In the genomic region with DNA sequence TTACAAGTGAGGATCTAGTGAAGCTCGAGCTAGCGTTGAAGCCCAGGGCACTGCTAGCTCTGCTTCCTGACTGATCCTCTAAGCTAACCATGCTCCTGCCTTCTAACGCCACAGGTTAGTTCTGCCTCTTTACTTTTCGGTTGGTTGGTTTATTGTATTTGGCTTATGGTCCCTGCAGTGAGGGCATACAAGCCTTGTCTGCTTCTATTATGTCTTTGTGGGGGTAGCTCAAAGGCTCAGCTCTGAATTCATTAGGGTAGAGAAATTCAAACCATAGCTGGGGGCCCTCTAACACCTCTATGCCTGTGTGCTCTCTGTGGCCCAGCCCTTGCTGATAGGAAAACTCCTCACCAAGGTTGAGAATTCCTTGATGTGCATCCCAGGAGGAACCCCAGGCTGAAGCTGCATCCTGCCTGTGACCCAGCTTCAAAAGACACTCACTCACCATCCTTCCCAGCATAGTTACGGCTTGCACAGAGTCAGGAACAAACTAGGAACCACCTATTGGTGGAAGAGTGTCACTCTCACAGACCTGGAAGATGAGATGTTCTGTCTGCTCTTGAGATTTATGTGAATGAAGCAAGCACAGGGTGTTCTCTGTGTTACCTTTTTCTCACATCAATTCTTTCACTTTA, we compare ENCODE assay signal across 25 mouse cellular contexts.
DNase-seq lines count a peak whose midpoint lies in the region; ATAC-seq and TF ChIP-seq lines count a peak whose summit lies in the region.
"Had no signal": no experiment of that assay in that cellular context is flagged by ENCODE, and none has a peak within 500 bp of the region (broad histone marks: within the 10 kb centered on the region; RNA-seq: fewer than 3 reads in every experiment).

No protein-coding gene starts in this region.

- intact Hi-C loops in gastrocnemius, adult 2 months (cut with DNase I) = no loop called here
- intact Hi-C loops in heart, postnatal 10 days (cut with DNase I) = no loop called here

- no peaks in the 10 kb centered on the region for H3K36me3 ChIP-seq in heart, postnatal 0 days (replicated peaks; ENCODE audit: control insufficient read depth, insufficient read depth, low read length)
- no peaks in the 10 kb centered on the region for H3K36me3 ChIP-seq in midbrain, postnatal 0 days (ENCODE audit: insufficient read depth, low read length)
- no peaks in the 10 kb centered on the region for H3K36me3 ChIP-seq in midbrain, embryonic 13.5 days
- H3K36me3 ChIP-seq in stomach, postnatal 0 days (ENCODE audit: control insufficient read depth, insufficient read depth, low read length) = no peaks in the 10 kb centered on the region
- H3K36me3 ChIP-seq: embryonic facial prominence, embryonic 12.5 days; G1E; heart, embryonic 10.5 days; limb, embryonic 10.5 days; liver, embryonic 15.5 days had no signal

- no peak overlapping the region for H3K4me2 ChIP-seq in heart, postnatal 0 days (ENCODE audit: low read depth, low read length)
- no peak overlapping the region for H3K4me2 ChIP-seq in midbrain, postnatal 0 days (ENCODE audit: low read depth, low read length, poor library complexity, severe bottlenecking)
- no peak overlapping the region for H3K4me2 ChIP-seq in midbrain, embryonic 13.5 days (replicated peaks)
- H3K4me2 ChIP-seq in stomach, postnatal 0 days (replicated peaks; ENCODE audit: low read depth) = no peak overlapping the region
- H3K4me2 ChIP-seq: embryonic facial prominence, embryonic 12.5 days; liver, embryonic 15.5 days had no signal

- DNase-seq in gastrocnemius, adult 2 months = no peak
- no peak for DNase-seq in gastrocnemius, postnatal 10 days
- DNase-seq in heart, postnatal 0 days (ENCODE audit: low spot score) = no peak
- no peak for DNase-seq in heart, postnatal 10 days
- no peak for DNase-seq in midbrain, postnatal 0 days (ENCODE audit: low spot score)
- DNase-seq in stomach, postnatal 0 days (ENCODE audit: low spot score) = no peak
- no peak for DNase-seq in thymus, postnatal 10 days (ENCODE audit: low spot score in 2 of 2)
- DNase-seq: adrenal gland, postnatal 36 days; cerebellum, adult 11-12 months; cerebellum, postnatal 14 days; gastrocnemius, postnatal 36 days; kidney, postnatal 25 days; liver had no signal

- TF ChIP-seq EP300 in heart, postnatal 0 days (IDR thresholded peaks at IDR 0.05; ENCODE audit: low read depth) = no peak
- no peak for TF ChIP-seq EP300 in stomach, postnatal 0 days (optimal IDR thresholded peaks at IDR 0.05)

- ATAC-seq in heart, postnatal 0 days (ENCODE audit: insufficient read depth, low read depth) = 0 out of 2 replicates have a peak, but pooled peaks have one; percentile 4
- ATAC-seq in midbrain, postnatal 0 days (ENCODE audit: low FRiP score) = no peak
- ATAC-seq in midbrain, embryonic 13.5 days = no peak
- ATAC-seq in stomach, postnatal 0 days (ENCODE audit: low FRiP score, low TSS enrichment) = no peak
- ATAC-seq: forebrain, embryonic 14.5 days; hindbrain, postnatal 0 days; intestine, embryonic 16.5 days; midbrain, embryonic 16.5 days; Patski had no signal

- TF ChIP-seq CTCF in gastrocnemius, adult 2 months (IDR thresholded peaks at IDR 0.05) = no peak
- TF ChIP-seq CTCF in heart, postnatal 0 days (IDR thresholded peaks at IDR 0.05; ENCODE audit: low read depth) = no peak
- 0 out of 2 replicates have a peak, but pooled peaks have one; percentile 10 for TF ChIP-seq CTCF in midbrain, postnatal 0 days (IDR thresholded peaks at IDR 0.05)
- no peak for TF ChIP-seq CTCF in stomach, postnatal 0 days (IDR thresholded peaks at IDR 0.05; ENCODE audit: low read depth)

- H3K27me3 ChIP-seq in heart, postnatal 0 days (ENCODE audit: control insufficient read depth, insufficient read depth, low read length) = no peaks in the 10 kb centered on the region
- no peaks in the 10 kb centered on the region for H3K27me3 ChIP-seq in midbrain, postnatal 0 days (ENCODE audit: insufficient read depth, low read length)
- no peaks in the 10 kb centered on the region for H3K27me3 ChIP-seq in midbrain, embryonic 13.5 days
- no peaks in the 10 kb centered on the region for H3K27me3 ChIP-seq in stomach, postnatal 0 days (ENCODE audit: control insufficient read depth, insufficient read depth, low read length)
- H3K27me3 ChIP-seq: embryonic facial prominence, embryonic 12.5 days; liver, embryonic 15.5 days; megakaryocyte, embryonic 14.5 days; Patski had no signal

- H3K27ac ChIP-seq in gastrocnemius, adult 2 months = peak overlapping the region; percentile 17
- H3K27ac ChIP-seq in heart, postnatal 0 days (ENCODE audit: low read depth) = peak overlapping the region; percentile 64
- no peak overlapping the region for H3K27ac ChIP-seq in midbrain, postnatal 0 days (ENCODE audit: low read depth, low read length)
- no peak overlapping the region for H3K27ac ChIP-seq in midbrain, embryonic 13.5 days
- H3K27ac ChIP-seq in stomach, postnatal 0 days (replicated peaks) = peak overlapping the region; percentile 78
- H3K27ac ChIP-seq: embryonic facial prominence, embryonic 12.5 days; heart, embryonic 10.5 days; hindbrain, postnatal 0 days; limb, embryonic 10.5 days; liver, embryonic 15.5 days had no signal

- H3K4me1 ChIP-seq in heart, postnatal 0 days (ENCODE audit: control insufficient read depth, insufficient read depth) = no peaks in the 10 kb centered on the region
- no peaks in the 10 kb centered on the region for H3K4me1 ChIP-seq in midbrain, postnatal 0 days (ENCODE audit: insufficient read depth, low read length)
- peaks cover 5% of the 10 kb centered on the region for H3K4me1 ChIP-seq in midbrain, embryonic 13.5 days (replicated peaks)
- H3K4me1 ChIP-seq in stomach, postnatal 0 days (replicated peaks; ENCODE audit: control insufficient read depth, insufficient read depth) = no peaks in the 10 kb centered on the region
- H3K4me1 ChIP-seq: embryonic facial prominence, embryonic 12.5 days; heart, embryonic 10.5 days; limb, embryonic 10.5 days; liver, embryonic 15.5 days; megakaryocyte, embryonic 14.5 days had no signal

- peaks cover 3% of the 10 kb centered on the region; the same call in 1 of the 2 replicates for H3K9me3 ChIP-seq in heart, postnatal 0 days (replicated peaks; ENCODE audit: control insufficient read depth, low read length)
- H3K9me3 ChIP-seq in midbrain, postnatal 0 days (ENCODE audit: low read length) = no peaks in the 10 kb centered on the region
- no peaks in the 10 kb centered on the region for H3K9me3 ChIP-seq in midbrain, embryonic 13.5 days
- H3K9me3 ChIP-seq in stomach, postnatal 0 days (ENCODE audit: control insufficient read depth, low read length) = no peaks in the 10 kb centered on the region
- H3K9me3 ChIP-seq: embryonic facial prominence, embryonic 12.5 days; heart, embryonic 10.5 days; limb, embryonic 10.5 days; liver, embryonic 15.5 days had no signal

- no peak overlapping the region for H3K4me3 ChIP-seq in gastrocnemius, adult 2 months
- H3K4me3 ChIP-seq in heart, postnatal 0 days (ENCODE audit: low read depth, low read length) = no peak overlapping the region
- no peak overlapping the region for H3K4me3 ChIP-seq in midbrain, postnatal 0 days (ENCODE audit: low read depth, low read length)
- no peak overlapping the region for H3K4me3 ChIP-seq in midbrain, embryonic 13.5 days (replicated peaks)
- no peak overlapping the region for H3K4me3 ChIP-seq in stomach, postnatal 0 days (ENCODE audit: low read depth, low read length)
- H3K4me3 ChIP-seq: embryonic facial prominence, embryonic 12.5 days; heart, embryonic 10.5 days; limb, embryonic 10.5 days; liver, embryonic 15.5 days had no signal

- WGBS in heart, postnatal 0 days = 59% methylated on average over 5 of the region's 5 CpGs
- WGBS in midbrain, postnatal 0 days = 38% methylated on average over 5 of the region's 5 CpGs
- WGBS in midbrain, embryonic 13.5 days = 38% methylated on average over 5 of the region's 5 CpGs
- WGBS in stomach, postnatal 0 days = 63% methylated on average over 5 of the region's 5 CpGs

- H3K9ac ChIP-seq in heart, postnatal 0 days (replicated peaks; ENCODE audit: low read depth, low read length) = no peak overlapping the region
- H3K9ac ChIP-seq in midbrain, postnatal 0 days (replicated peaks; ENCODE audit: low read length, poor library complexity, severe bottlenecking) = no peak overlapping the region
- H3K9ac ChIP-seq in midbrain, embryonic 13.5 days (replicated peaks) = no peak overlapping the region
- H3K9ac ChIP-seq in stomach, postnatal 0 days (ENCODE audit: low read length) = no peak overlapping the region
- H3K9ac ChIP-seq: embryonic facial prominence, embryonic 12.5 days; liver, embryonic 15.5 days had no signal

Comparison
In these comparisons a context has a peak if more than half of its experiments do, and no peak if none do; other contexts are left out.
1. H3K27ac ChIP-seq: peak in gastrocnemius, adult 2 months (single experiment), heart, postnatal 0 days (single experiment) and stomach, postnatal 0 days (single experiment); none in midbrain, postnatal 0 days (single experiment) and midbrain, embryonic 13.5 days (single experiment).